Mouse (Mus musculus): ENCODE results near the gene Camta1. TPM values are rescaled to one million over a fixed set of nuclear protein-coding genes. Genes with fewer than 3 reads are reported as not detected.

The Camta1 gene
- total and polyA plus RNA-seq, 2 experiments from 2014 or later, result 127 to 145 TPM

DNA sequence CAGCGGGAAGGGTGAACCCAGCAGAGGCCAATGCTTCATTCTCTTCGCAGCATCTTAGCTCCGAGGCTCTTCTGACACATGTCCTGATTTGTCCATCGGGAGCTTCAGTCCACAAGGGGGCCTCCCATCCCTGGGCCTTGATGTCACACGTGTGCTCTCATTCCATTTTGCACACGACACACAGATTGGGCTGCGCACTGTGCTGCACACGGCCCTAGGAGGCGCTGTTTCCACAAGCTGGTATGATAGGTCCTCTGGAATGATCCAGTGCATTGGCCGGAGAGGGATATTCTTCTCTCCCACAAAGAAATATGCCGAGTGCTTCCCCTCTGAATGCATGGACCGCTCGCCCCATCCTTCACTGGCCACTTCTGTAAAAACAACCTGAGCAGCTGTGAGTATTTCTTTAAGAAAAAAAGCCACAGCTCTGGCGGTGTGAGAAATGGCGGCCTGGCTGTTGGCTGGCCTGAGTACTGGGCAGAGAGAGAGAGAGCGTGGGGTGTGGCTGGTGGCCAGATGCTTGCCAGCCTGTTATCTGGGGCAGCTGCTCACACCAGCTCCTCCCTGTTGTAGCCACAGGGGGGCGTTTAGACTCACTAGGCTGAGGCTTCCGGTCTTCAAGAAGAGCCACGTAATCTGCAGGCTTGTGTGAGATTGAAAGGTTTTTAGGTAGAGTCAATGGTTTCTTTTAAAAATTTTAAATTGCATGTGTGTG, 622.5 kb downstream of the Camta1 start:
- no peaks in the 10 kb centered on the region for H3K36me3 ChIP-seq (ENCODE audit: insufficient read depth, low read length)
- no peaks in the 10 kb centered on the region for H3K9me3 ChIP-seq (ENCODE audit: low read length)
- H3K27me3 ChIP-seq (ENCODE audit: insufficient read depth, low read length), result no peaks in the 10 kb centered on the region
- H3K27ac ChIP-seq, result no peak overlapping the region
- no peak overlapping the region for H3K9ac ChIP-seq (replicated peaks; ENCODE audit: low read length)
- H3K4me3 ChIP-seq (ENCODE audit: low read length), result no peak overlapping the region
- no peaks in the 10 kb centered on the region; the same call in 1 of the 2 replicates for H3K4me1 ChIP-seq (ENCODE audit: insufficient read depth, low read length)
- WGBS, result 70% methylated on average over 19 of the region's 19 CpGs
- DNase-seq (ENCODE audit: low spot score) (peak; percentile 83), ATAC-seq (peak; percentile 85)
- peak; percentile 61 for TF ChIP-seq CTCF (IDR thresholded peaks at IDR 0.05; ENCODE audit: low read depth)
- no peak overlapping the region for H3K4me2 ChIP-seq (ENCODE audit: low read depth, low read length)

DNA sequence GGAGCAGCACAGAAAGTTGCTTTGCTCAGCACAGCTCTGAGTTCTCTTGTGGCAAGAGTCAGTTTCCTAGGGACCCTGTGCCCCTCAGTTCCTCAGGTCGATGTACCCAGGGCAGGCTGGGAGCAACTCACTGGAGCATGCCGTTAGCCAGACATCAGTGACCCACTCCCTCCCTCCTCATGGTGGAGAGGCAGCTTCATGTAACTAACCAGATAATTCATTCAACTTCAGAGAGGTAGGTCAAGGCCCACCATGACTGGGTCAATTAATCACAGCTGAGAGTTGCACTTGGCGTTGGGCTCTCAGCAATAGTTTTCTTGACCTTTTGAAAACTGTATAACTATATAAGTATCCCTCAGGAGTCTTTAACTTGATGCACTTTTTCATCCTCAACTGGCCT, 624.2 kb downstream of the Camta1 start:
- no peaks in the 10 kb centered on the region for H3K9me3 ChIP-seq (ENCODE audit: low read length)
- no peak overlapping the region for H3K4me3 ChIP-seq (ENCODE audit: low read length)
- WGBS, result 72% methylated on average over 3 of the region's 3 CpGs
- no peak for TF ChIP-seq CTCF (IDR thresholded peaks at IDR 0.05; ENCODE audit: low read depth)
- no peak overlapping the region for H3K4me2 ChIP-seq (ENCODE audit: low read depth, low read length)
- ATAC-seq (no peak), DNase-seq (ENCODE audit: low spot score) (no peak)
- H3K36me3 ChIP-seq (ENCODE audit: insufficient read depth, low read length), result no peaks in the 10 kb centered on the region
- H3K27ac ChIP-seq, result no peak overlapping the region
- no peak overlapping the region for H3K9ac ChIP-seq (replicated peaks; ENCODE audit: low read length)
- H3K4me1 ChIP-seq (ENCODE audit: insufficient read depth, low read length), result no peaks in the 10 kb centered on the region
- H3K27me3 ChIP-seq (ENCODE audit: insufficient read depth, low read length), result no peaks in the 10 kb centered on the region

DNA sequence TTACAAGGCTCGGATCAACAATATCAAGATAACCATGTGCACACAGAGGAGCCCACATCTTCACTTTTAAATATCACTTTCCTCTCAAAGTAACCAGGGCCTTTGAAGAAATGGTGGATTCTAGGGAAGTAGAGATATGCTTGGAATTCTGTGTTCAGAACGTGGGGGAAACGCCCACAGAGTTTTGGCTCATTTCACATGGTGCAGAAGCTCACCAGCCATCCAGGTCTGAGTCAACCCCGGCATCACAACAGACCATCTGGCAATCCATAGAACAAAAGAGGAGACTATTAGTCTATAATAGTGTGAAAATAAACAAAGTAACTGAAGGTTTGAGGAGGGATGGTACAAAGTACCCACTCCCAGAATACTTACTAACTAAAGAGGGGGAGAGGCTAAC, 626.7 kb downstream of the Camta1 start:
- ATAC-seq, result no peak
- no peak overlapping the region for H3K4me3 ChIP-seq (ENCODE audit: low read length)
- no peaks in the 10 kb centered on the region for H3K9me3 ChIP-seq (ENCODE audit: low read length)
- no peak for DNase-seq (ENCODE audit: low spot score)
- H3K27ac ChIP-seq, result no peak overlapping the region
- no peaks in the 10 kb centered on the region for H3K27me3 ChIP-seq (ENCODE audit: insufficient read depth, low read length)
- no peaks in the 10 kb centered on the region for H3K36me3 ChIP-seq (ENCODE audit: insufficient read depth, low read length)
- no peak for TF ChIP-seq CTCF (IDR thresholded peaks at IDR 0.05; ENCODE audit: low read depth)
- no peak overlapping the region for H3K4me2 ChIP-seq (ENCODE audit: low read depth, low read length)
- WGBS, result 75% methylated on average over 4 of the region's 4 CpGs
- H3K4me1 ChIP-seq (ENCODE audit: insufficient read depth, low read length), result no peaks in the 10 kb centered on the region
- no peak overlapping the region for H3K9ac ChIP-seq (replicated peaks; ENCODE audit: low read length)

DNA sequence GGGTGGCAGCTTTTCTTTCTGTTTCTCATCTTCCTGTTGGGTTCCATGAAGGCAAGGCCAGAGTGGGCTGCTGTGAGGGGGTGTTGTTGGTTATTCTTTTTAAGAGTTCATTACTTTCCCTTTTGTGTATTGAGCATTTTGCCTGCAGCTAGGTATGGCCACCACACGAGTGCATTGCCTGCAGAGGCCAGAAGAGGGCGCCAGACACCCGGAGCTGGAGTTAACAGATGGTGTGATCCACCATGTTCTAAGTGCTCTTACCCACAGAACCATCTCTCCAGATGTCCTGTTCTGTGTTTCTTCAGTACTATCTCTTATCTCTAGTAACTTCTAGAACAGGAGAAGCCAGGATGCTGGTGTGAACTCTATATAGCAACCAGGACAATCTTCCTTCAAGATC, 629.6 kb downstream of the Camta1 start:
- 62% methylated on average over 3 of the region's 3 CpGs for WGBS
- TF ChIP-seq CTCF (IDR thresholded peaks at IDR 0.05; ENCODE audit: low read depth), result peak; percentile 56
- no peak overlapping the region for H3K27ac ChIP-seq
- DNase-seq (ENCODE audit: low spot score) (no peak), ATAC-seq (no peak)
- H3K4me1 ChIP-seq (ENCODE audit: insufficient read depth, low read length), result no peaks in the 10 kb centered on the region
- H3K4me3 ChIP-seq (ENCODE audit: low read length), result no peak overlapping the region
- no peaks in the 10 kb centered on the region for H3K36me3 ChIP-seq (ENCODE audit: insufficient read depth, low read length)
- H3K4me2 ChIP-seq (ENCODE audit: low read depth, low read length), result no peak overlapping the region
- H3K9ac ChIP-seq (replicated peaks; ENCODE audit: low read length), result no peak overlapping the region
- H3K27me3 ChIP-seq (ENCODE audit: insufficient read depth, low read length), result no peaks in the 10 kb centered on the region
- no peaks in the 10 kb centered on the region for H3K9me3 ChIP-seq (ENCODE audit: low read length)

DNA sequence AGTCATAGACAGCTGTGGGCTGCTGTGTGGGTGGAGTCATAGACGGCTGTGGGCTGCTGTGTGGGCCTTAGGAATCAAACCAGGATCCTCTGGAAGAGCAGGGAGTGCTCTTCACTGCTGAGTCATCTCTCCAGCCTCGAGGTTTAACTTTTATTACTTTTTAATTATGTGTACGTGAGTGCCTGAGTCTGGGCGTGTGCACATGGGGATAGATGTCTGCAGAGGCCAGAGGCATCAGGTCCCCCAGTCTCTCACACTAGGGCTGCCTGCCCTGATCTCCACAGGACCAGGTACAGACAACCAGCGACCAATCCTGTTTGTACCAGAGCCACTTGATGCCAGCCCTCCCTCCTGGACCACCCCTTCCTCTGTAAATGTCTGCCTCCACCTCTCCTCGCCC, 632.6 kb downstream of the Camta1 start:
- Histone ChIP-seq H3K4me2 (ENCODE audit: low read depth, low read length) (no peak overlapping the region), H3K9me3 (ENCODE audit: low read length) (no peaks in the 10 kb centered on the region), H3K9ac (replicated peaks; ENCODE audit: low read length) (no peak overlapping the region), H3K4me3 (ENCODE audit: low read length) (no peak overlapping the region), H3K27me3 (ENCODE audit: insufficient read depth, low read length) (0 out of 2 replicates have a peak, but pooled peaks cover 3% of the 10 kb centered on the region), H3K36me3 (ENCODE audit: insufficient read depth, low read length) (no peaks in the 10 kb centered on the region), H3K27ac (no peak overlapping the region), H3K4me1 (ENCODE audit: insufficient read depth, low read length) (peaks cover 6% of the 10 kb centered on the region; the same call in 1 of the 2 replicates)
- WGBS, result 57% methylated on average over 6 of the region's 6 CpGs
- no peak for ATAC-seq
- DNase-seq (ENCODE audit: low spot score), result no peak
- TF ChIP-seq CTCF (IDR thresholded peaks at IDR 0.05; ENCODE audit: low read depth), result no peak

DNA sequence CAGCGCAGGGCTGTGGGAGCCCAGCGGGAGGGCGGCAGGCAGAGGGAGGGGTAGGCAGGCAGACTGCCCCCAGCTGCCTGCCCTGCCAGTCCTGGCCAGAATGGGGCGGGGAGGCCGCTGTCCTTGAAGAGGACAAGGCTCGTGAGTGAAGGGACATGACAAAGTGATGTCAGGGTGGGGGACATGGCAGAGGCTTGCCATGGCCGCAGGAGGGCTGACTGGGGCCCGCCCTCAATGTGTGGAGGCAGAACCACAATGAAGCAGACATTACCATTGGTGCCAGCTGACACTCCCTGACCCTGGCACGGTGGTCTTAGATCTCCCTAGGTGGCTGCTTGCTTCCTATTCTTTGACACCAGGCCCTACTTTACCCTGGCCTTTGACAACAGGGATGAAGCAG, 635.2 kb downstream of the Camta1 start:
- H3K9ac ChIP-seq (replicated peaks; ENCODE audit: low read length), result no peak overlapping the region
- WGBS, result 19% methylated on average over 9 of the region's 9 CpGs
- H3K27ac ChIP-seq, result no peak overlapping the region
- 0 out of 2 replicates have a peak, but pooled peaks cover 3% of the 10 kb centered on the region for H3K27me3 ChIP-seq (ENCODE audit: insufficient read depth, low read length)
- no peak for TF ChIP-seq CTCF (IDR thresholded peaks at IDR 0.05; ENCODE audit: low read depth)
- no peak overlapping the region for H3K4me2 ChIP-seq (ENCODE audit: low read depth, low read length)
- no peaks in the 10 kb centered on the region for H3K9me3 ChIP-seq (ENCODE audit: low read length)
- no peak for DNase-seq (ENCODE audit: low spot score)
- peaks cover 6% of the 10 kb centered on the region; the same call in 1 of the 2 replicates for H3K4me1 ChIP-seq (ENCODE audit: insufficient read depth, low read length)
- 0 out of 2 replicates have a peak, but pooled peaks have one; percentile 28 for ATAC-seq
- no peak overlapping the region for H3K4me3 ChIP-seq (ENCODE audit: low read length)
- no peaks in the 10 kb centered on the region for H3K36me3 ChIP-seq (ENCODE audit: insufficient read depth, low read length)

DNA sequence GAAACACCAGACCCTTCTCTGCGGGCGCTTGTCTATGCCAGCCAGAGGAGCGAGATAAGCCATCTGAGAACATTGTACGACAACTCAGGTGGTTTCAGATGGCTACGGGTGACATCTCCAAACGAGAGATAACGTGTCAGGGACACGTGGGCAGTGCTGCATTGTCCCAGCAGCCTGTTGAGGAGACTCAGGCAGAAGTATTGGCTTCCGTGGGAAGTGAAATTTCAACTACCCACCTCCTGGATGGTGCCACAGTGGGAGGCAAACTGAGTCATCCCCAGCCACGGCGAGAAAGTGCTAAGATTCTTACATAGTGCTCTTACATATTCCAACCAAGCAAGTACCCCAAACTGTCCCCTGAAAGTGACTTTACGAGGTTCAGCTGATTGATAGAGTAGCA, 637.7 kb downstream of the Camta1 start:
- no peak overlapping the region for H3K27ac ChIP-seq
- DNase-seq (ENCODE audit: low spot score) (no peak), ATAC-seq (no peak)
- no peak overlapping the region for H3K4me2 ChIP-seq (ENCODE audit: low read depth, low read length)
- H3K4me3 ChIP-seq (ENCODE audit: low read length), result no peak overlapping the region
- H3K9ac ChIP-seq (replicated peaks; ENCODE audit: low read length), result no peak overlapping the region
- no peak for TF ChIP-seq CTCF (IDR thresholded peaks at IDR 0.05; ENCODE audit: low read depth)
- WGBS, result 77% methylated on average over 12 of the region's 12 CpGs
- H3K4me1 ChIP-seq (ENCODE audit: insufficient read depth, low read length), result peaks cover 6% of the 10 kb centered on the region; the same call in 1 of the 2 replicates
- H3K36me3 ChIP-seq (ENCODE audit: insufficient read depth, low read length), result no peaks in the 10 kb centered on the region
- H3K27me3 ChIP-seq (ENCODE audit: insufficient read depth, low read length), result 0 out of 2 replicates have a peak, but pooled peaks cover 3% of the 10 kb centered on the region
- H3K9me3 ChIP-seq (ENCODE audit: low read length), result no peaks in the 10 kb centered on the region
